Mouse (Mus musculus) adrenal gland, postnatal 10 days (tissue): ENCODE results near the gene Cdc42ep5. TPM values are rescaled to one million over a fixed set of nuclear protein-coding genes. Genes with fewer than 3 reads are reported as not detected.

Experiments used
- DNase-seq: peaks from one replicate; pipeline ENCODE4 v3.0.0; 2021; ENCODE audit warnings: mixed read lengths
- total RNA-seq, 2 experiments: library from RNA; stranded (reverse); gene quantifications; 2 replicates each; pipeline ENCODE4 v1.2.3; 2021

The Cdc42ep5 gene
- total RNA-seq, 2 experiments from 2014 or later = 24.8 to 25.3 TPM

GRCm38 (mm10) chr7:4146241-4147180 lies 18.1 kb downstream of the Cdc42ep5 start:
- DNase-seq = peak; percentile 24

GRCm38 (mm10) chr7:4145552-4146190 lies 19.0 kb downstream of the Cdc42ep5 start:
- peak; percentile 78 for DNase-seq

GRCm38 (mm10) chr7:4144766-4145551 lies 19.7 kb downstream of the Cdc42ep5 start:
- DNase-seq = no peak

- DNase-seq = no peak
These were observed 20.6 kb downstream of the Cdc42ep5 start for GRCm38 (mm10) chr7:4144046-4144445.

GRCm38 (mm10) chr7:4143506-4143905 lies 21.2 kb downstream of the Cdc42ep5 start:
- DNase-seq = no peak

GRCm38 (mm10) chr7:4142796-4143445 lies 21.7 kb downstream of the Cdc42ep5 start:
- no peak for DNase-seq

- no peak for DNase-seq
These were observed 22.9 kb downstream of the Cdc42ep5 start for GRCm38 (mm10) chr7:4141648-4142325.

- DNase-seq = no peak
These were observed 25.3 kb downstream of the Cdc42ep5 start for GRCm38 (mm10) chr7:4139391-4139790.

- no peak for DNase-seq
These were observed 26.0 kb downstream of the Cdc42ep5 start for GRCm38 (mm10) chr7:4138671-4139070.

GRCm38 (mm10) chr7:4138181-4138580 lies 26.5 kb downstream of the Cdc42ep5 start:
- no peak for DNase-seq

GRCm38 (mm10) chr7:4137746-4138145 lies 26.9 kb downstream of the Cdc42ep5 start:
- DNase-seq = no peak

GRCm38 (mm10) chr7:4136771-4137531 lies 27.7 kb downstream of the Cdc42ep5 start, which contains the start of gene Leng8:
Leng8 (plus strand) TSS chr7:4137039.
- peak; percentile 99 for DNase-seq

- DNase-seq = no peak
These were observed 28.3 kb downstream of the Cdc42ep5 start for GRCm38 (mm10) chr7:4136404-4136770.

- no peak for DNase-seq
These were observed 29.7 kb downstream of the Cdc42ep5 start for GRCm38 (mm10) chr7:4134911-4135310.

GRCm38 (mm10) chr7:4132998-4133397 lies 31.7 kb downstream of the Cdc42ep5 start:
- no peak for DNase-seq

- no peak for DNase-seq
These were observed 32.1 kb downstream of the Cdc42ep5 start for GRCm38 (mm10) chr7:4132581-4132980.

- DNase-seq = no peak
These were observed 32.7 kb downstream of the Cdc42ep5 start for GRCm38 (mm10) chr7:4131964-4132363.

- DNase-seq = peak; percentile 87
These were observed 33.8 kb downstream of the Cdc42ep5 start for GRCm38 (mm10) chr7:4130686-4131452.

GRCm38 (mm10) chr7:4128860-4129259 lies 35.8 kb downstream of the Cdc42ep5 start:
- no peak for DNase-seq

- no peak for DNase-seq
These were observed 36.8 kb downstream of the Cdc42ep5 start for GRCm38 (mm10) chr7:4127894-4128293.
